Mouse (Mus musculus) stomach, embryonic 14.5 days (tissue): ENCODE data around the gene Phactr1. TPM values are rescaled to one million over a fixed set of nuclear protein-coding genes. Genes with fewer than 3 reads are reported as not detected.

ENCODE experiments used
- ATAC-seq: fragments of 200-750 bp; cut with Nextera tagmentation; 2 replicates; pipeline ENCODE4 v1.8.0; 2017; ENCODE audit warnings: low read depth, moderate TSS enrichment; ENCODE audit not compliant: insufficient number of reproducible peaks, insufficient read depth, low FRiP score
- H3K27ac ChIP-seq: fragments of 300-500 bp; sonication (generic); 2 replicates; pipeline ENCODE4 v1.5.1; 2014; ENCODE audit warnings: mild to moderate bottlenecking, low read length, moderate library complexity, mixed read lengths
- H3K27me3 ChIP-seq: fragments of 300-500 bp; sonication (generic); 2 replicates; pipeline ENCODE4 v1.6.1; 2014; ENCODE audit warnings: low read length, control low read depth, mixed read lengths; ENCODE audit not compliant: control insufficient read depth, insufficient read depth
- H3K36me3 ChIP-seq: fragments of 300-500 bp; sonication (generic); 2 replicates; pipeline ENCODE4 v1.6.1; 2014; ENCODE audit warnings: mild to moderate bottlenecking, control low read depth, low read length, moderate library complexity, mixed read lengths; ENCODE audit not compliant: control insufficient read depth, insufficient read depth
- H3K4me1 ChIP-seq: fragments of 300-500 bp; sonication (generic); 2 replicates; pipeline ENCODE4 v1.6.1; 2014; ENCODE audit warnings: low read length, control low read depth, mixed read lengths; ENCODE audit not compliant: control insufficient read depth, insufficient read depth
- H3K4me2 ChIP-seq: fragments of 300-500 bp; sonication (generic); replicated peaks from 2 replicates; pipeline ENCODE4 v1.6.1; 2014; ENCODE audit warnings: low read depth, low read length, control low read depth
- H3K4me3 ChIP-seq: fragments of 300-500 bp; sonication (generic); 2 replicates; pipeline ENCODE4 v1.5.1; 2014; ENCODE audit warnings: low read depth, low read length, control low read depth
- H3K9ac ChIP-seq: fragments of 300-500 bp; sonication (generic); replicated peaks from 2 replicates; pipeline ENCODE4 v1.6.1; 2014; ENCODE audit warnings: low read depth, mild to moderate bottlenecking, control low read depth, low read length, moderate library complexity, mixed read lengths
- H3K9me3 ChIP-seq: fragments of 300-500 bp; sonication (generic); 2 replicates; pipeline ENCODE4 v1.6.1; 2016; ENCODE audit warnings: low read depth, low read length, control low read depth; ENCODE audit not compliant: control insufficient read depth
- WGBS: fragments of 180-500 bp; shearing (Covaris S2); extraction: QIAGEN DNeasy Blood & Tissue Kit; methylation state at CpG from one replicate; pipeline ENCODE4 v1.1.7; 2014; 5-methylcytosine and 5-hydroxymethylcytosine counted together
- polyA plus RNA-seq: library from polyadenylated mRNA; unstranded; fragments of >200 nt; fragmentation: Nextera tagmentation; extraction: Ambion mirVana; gene quantifications from 2 replicates; pipeline ENCODE4 v1.2.1, GENCODE M21; 2014

Phactr1 gene
- polyA plus RNA-seq, 1 experiment from 2014 or later, result 8.0 TPM

DNA sequence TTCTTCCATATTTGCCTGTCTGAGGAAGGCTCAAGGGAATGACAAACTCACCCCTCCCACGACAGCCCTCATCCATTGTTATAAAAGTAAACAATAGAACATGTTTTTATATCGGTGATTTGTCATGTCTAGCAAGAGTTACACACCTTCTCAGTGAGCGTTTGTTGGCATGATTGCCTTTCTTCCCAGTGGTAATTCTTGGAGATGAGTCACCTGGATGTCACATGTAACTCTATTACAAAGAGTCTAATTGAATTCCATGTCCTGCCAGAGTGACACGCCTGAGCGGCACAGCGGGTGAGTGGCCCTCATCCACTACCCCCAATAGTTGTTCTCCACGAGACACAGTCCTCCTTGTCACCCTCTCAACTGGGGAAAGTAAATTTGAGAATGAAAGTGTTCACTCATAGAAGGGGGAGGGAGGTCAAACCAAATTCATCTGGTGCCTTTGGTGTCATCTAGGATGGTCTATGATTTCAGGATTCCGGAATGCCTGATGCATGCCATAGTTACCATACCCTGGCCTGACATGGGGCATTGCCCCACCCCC is 388.4 kb downstream of the Phactr1 start:
- H3K9ac ChIP-seq, result no peak overlapping the region
- no peaks in the 10 kb centered on the region for H3K36me3 ChIP-seq
- no peaks in the 10 kb centered on the region for H3K9me3 ChIP-seq
- H3K27me3 ChIP-seq, result no peaks in the 10 kb centered on the region
- no peak overlapping the region for H3K4me3 ChIP-seq
- H3K4me1 ChIP-seq, result no peaks in the 10 kb centered on the region
- no peak overlapping the region for H3K27ac ChIP-seq
- 77% methylated on average over 8 of the region's 8 CpGs for WGBS
- ATAC-seq, result no peak
- H3K4me2 ChIP-seq, result no peak overlapping the region

DNA sequence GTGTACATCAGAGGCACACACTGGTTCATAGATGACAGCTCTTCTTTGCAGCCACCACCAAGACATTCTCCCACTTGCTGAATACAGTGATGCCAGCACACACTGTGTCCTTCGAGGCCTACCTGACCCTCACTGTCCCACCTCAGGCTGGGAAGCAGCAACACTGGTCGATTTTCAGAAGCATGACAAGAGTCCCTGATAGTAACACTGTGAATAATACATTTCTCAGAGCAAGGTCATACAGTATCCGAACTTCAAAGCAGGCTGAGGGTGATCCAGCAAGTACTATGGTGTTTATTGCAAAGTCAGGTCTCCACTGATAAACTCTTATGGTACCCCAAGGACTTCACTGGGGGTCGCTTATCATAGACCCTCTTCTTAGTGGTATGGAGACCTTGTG is 390.1 kb downstream of the Phactr1 start:
- H3K4me1 ChIP-seq, result no peaks in the 10 kb centered on the region
- no peaks in the 10 kb centered on the region for H3K9me3 ChIP-seq
- no peak overlapping the region for H3K9ac ChIP-seq
- WGBS, result 81% methylated on average over 4 of the region's 4 CpGs
- ATAC-seq, result no peak
- H3K4me2 ChIP-seq, result no peak overlapping the region
- H3K4me3 ChIP-seq, result no peak overlapping the region
- no peaks in the 10 kb centered on the region for H3K36me3 ChIP-seq
- no peak overlapping the region for H3K27ac ChIP-seq
- H3K27me3 ChIP-seq, result no peaks in the 10 kb centered on the region

DNA sequence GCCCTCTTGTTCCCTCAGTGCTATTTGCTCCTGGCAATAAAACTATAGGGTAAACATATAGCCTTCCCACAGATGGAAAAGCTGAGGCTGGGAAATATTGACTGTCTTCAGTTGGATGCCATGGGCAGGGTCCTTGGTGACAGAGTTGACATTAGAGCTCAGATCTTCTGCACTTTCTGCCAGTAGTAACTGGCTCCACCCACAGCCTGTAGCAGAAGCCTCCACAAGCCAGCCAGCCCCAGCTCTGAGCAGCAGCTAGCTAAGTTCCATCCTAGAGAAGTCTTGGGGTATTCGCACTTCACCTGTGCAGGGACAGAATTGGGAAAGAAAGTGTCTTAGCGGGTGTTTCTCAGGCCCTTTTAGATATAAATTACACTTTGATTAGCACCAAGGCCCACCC is 390.5 kb downstream of the Phactr1 start:
- no peak for ATAC-seq
- Histone ChIP-seq H3K4me3 (no peak overlapping the region), H3K27ac (no peak overlapping the region), H3K27me3 (no peaks in the 10 kb centered on the region), H3K9ac (no peak overlapping the region), H3K4me1 (no peaks in the 10 kb centered on the region), H3K9me3 (no peaks in the 10 kb centered on the region), H3K4me2 (no peak overlapping the region), H3K36me3 (no peaks in the 10 kb centered on the region)
- WGBS, result 92% methylated on average over 2 of the region's 2 CpGs

DNA sequence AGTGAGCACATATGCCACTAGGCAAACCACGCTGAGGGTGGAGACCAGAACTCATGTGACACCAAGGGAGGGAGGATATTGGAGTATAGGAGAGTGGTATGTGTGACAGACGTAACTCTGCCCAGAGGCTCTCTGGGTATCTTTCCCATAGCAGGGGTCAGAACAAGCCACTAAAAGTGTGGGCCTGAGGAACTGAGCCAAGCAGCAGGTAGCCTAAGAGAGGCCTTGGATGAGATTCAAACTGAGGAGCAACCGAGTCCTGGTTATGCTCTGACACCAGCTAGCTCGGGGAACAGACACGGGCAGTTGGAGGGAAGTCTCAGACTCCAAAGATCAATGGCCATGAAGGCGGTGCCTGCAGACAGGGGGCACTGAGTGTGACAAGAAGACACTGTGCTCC is 395.0 kb downstream of the Phactr1 start:
- Histone ChIP-seq H3K27ac (no peak overlapping the region), H3K27me3 (no peaks in the 10 kb centered on the region), H3K4me1 (no peaks in the 10 kb centered on the region), H3K36me3 (no peaks in the 10 kb centered on the region), H3K9ac (no peak overlapping the region), H3K9me3 (no peaks in the 10 kb centered on the region), H3K4me3 (no peak overlapping the region), H3K4me2 (no peak overlapping the region)
- ATAC-seq, result no peak
- WGBS, result 79% methylated on average over 6 of the region's 6 CpGs

DNA sequence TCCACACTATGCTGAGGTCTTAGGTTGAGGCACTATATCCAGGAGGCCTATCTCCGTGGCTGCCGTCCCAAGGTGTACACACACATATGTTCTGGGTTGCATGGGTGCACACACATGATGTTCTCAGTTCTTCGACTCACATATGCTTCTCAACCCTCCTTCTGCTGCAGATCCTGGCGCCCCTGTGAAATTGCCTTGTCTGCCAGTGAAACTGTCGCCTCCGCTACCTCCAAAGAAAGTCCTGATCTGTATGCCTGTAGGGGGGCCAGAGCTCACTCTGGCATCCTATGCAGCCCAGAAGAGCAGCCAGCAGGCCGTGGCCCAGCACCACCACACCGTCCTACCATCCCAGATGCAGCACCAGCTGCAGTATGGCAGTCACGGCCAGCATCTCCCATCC is 397.1 kb downstream of the Phactr1 start:
- Histone ChIP-seq H3K4me1 (no peaks in the 10 kb centered on the region), H3K4me2 (no peak overlapping the region), H3K27ac (no peak overlapping the region), H3K9ac (no peak overlapping the region), H3K4me3 (no peak overlapping the region), H3K36me3 (no peaks in the 10 kb centered on the region), H3K27me3 (no peaks in the 10 kb centered on the region), H3K9me3 (no peaks in the 10 kb centered on the region)
- 88% methylated on average over 9 of the region's 9 CpGs for WGBS
- no peak for ATAC-seq

DNA sequence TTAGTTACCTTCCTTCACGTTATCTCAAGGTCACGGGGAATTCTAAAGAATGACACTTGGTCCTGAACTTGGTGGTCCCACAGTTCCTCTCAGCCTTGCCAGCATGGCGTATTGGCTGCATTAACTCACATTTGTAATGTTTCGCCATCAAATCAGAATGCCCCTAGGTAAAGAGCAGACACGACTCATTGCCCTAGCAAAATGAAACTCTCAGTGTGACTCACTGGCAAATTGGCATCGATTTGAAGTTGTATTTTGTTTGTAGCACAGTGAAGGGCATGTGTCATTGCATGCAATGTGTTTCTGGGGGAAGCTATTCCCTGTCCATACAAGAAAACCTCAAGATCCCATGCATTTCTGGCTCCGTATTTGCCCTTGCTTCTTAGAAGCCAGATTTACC is 404.8 kb downstream of the Phactr1 start:
- no peaks in the 10 kb centered on the region for H3K36me3 ChIP-seq
- H3K4me3 ChIP-seq, result no peak overlapping the region
- no peaks in the 10 kb centered on the region for H3K9me3 ChIP-seq
- no peaks in the 10 kb centered on the region for H3K27me3 ChIP-seq
- WGBS, result 89% methylated on average over 7 of the region's 7 CpGs
- H3K4me1 ChIP-seq, result no peaks in the 10 kb centered on the region
- H3K27ac ChIP-seq, result no peak overlapping the region
- H3K9ac ChIP-seq, result no peak overlapping the region
- no peak overlapping the region for H3K4me2 ChIP-seq
- no peak for ATAC-seq

DNA sequence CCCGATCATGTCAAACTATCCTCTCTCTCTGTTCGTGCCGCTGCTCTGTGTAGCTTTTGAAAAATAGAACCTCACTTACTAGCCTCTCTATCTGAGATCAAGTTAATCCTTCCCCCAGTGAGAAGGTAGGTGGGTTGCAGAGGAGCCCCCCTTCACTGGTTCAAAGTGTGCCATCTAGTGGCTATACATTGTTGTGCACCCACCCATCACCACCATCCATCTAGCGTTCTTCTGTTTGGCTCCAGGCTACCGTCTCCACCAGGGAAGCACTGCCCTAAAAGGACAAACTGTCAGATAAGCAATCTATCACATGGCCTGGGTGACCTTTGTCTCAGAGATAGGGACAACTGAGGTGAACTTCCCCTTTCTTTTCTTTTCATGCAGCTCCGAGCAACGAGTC is 413.9 kb downstream of the Phactr1 start:
- ATAC-seq, result no peak
- no peaks in the 10 kb centered on the region for H3K9me3 ChIP-seq
- WGBS, result 42% methylated on average over 7 of the region's 7 CpGs
- no peak overlapping the region for H3K4me3 ChIP-seq
- H3K36me3 ChIP-seq, result no peaks in the 10 kb centered on the region
- H3K4me2 ChIP-seq, result no peak overlapping the region
- H3K9ac ChIP-seq, result no peak overlapping the region
- no peak overlapping the region for H3K27ac ChIP-seq
- no peaks in the 10 kb centered on the region for H3K27me3 ChIP-seq
- H3K4me1 ChIP-seq, result no peaks in the 10 kb centered on the region

DNA sequence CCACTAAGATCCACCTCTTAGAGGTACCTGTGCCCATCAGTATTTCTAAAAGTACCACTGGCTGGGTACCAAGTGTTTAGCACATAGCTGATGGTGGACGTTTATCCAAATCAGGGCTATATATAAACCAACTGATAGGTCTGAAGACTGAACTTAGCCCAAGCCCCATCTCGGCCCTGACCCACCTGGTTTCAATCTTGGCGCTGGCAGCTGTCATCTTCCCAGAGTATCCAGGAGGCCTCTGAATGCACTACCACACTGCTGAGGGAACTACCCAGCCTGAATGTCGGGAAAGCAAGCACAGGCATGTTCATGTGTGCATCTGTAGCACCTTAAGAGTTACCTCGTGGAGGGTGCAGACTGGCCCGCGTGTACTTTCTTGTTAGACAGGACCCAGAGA is 422.5 kb downstream of the Phactr1 start:
- no peaks in the 10 kb centered on the region for H3K36me3 ChIP-seq
- H3K9me3 ChIP-seq, result 0 out of 2 replicates have a peak, but pooled peaks cover 3% of the 10 kb centered on the region
- H3K9ac ChIP-seq, result no peak overlapping the region
- H3K27ac ChIP-seq, result no peak overlapping the region
- H3K27me3 ChIP-seq, result no peaks in the 10 kb centered on the region
- no peak overlapping the region for H3K4me3 ChIP-seq
- no peaks in the 10 kb centered on the region for H3K4me1 ChIP-seq
- no peak overlapping the region for H3K4me2 ChIP-seq
- ATAC-seq, result no peak
- 61% methylated on average over 7 of the region's 7 CpGs for WGBS

DNA sequence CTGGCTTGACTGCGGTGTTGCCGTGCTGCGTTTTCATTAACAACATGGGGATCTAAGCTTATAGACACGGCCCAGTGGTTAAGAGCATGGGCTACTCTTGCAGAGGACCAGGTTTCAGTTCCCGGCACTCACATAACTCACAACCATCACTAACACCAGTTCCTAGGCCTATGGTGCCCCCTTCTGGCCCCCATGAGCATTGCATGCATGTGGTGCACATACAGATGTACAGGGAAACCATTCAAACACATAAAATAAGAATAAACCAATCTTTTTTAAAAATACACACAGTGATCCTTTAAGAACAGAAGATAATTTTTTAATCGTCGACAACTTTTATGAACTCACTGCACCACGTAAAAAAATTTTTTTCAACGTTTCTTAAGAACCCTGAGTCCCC is 424.1 kb downstream of the Phactr1 start:
- H3K4me2 ChIP-seq, result no peak overlapping the region
- no peaks in the 10 kb centered on the region for H3K4me1 ChIP-seq
- H3K36me3 ChIP-seq, result no peaks in the 10 kb centered on the region
- ATAC-seq, result no peak
- H3K9me3 ChIP-seq, result 0 out of 2 replicates have a peak, but pooled peaks cover 3% of the 10 kb centered on the region
- WGBS, result 98% methylated on average over 9 of the region's 9 CpGs
- no peak overlapping the region for H3K27ac ChIP-seq
- no peaks in the 10 kb centered on the region for H3K27me3 ChIP-seq
- H3K4me3 ChIP-seq, result no peak overlapping the region
- no peak overlapping the region for H3K9ac ChIP-seq
